Mouse (Mus musculus): ENCODE measurements around the gene Cacnb1.

Cacnb1 gene

DNA sequence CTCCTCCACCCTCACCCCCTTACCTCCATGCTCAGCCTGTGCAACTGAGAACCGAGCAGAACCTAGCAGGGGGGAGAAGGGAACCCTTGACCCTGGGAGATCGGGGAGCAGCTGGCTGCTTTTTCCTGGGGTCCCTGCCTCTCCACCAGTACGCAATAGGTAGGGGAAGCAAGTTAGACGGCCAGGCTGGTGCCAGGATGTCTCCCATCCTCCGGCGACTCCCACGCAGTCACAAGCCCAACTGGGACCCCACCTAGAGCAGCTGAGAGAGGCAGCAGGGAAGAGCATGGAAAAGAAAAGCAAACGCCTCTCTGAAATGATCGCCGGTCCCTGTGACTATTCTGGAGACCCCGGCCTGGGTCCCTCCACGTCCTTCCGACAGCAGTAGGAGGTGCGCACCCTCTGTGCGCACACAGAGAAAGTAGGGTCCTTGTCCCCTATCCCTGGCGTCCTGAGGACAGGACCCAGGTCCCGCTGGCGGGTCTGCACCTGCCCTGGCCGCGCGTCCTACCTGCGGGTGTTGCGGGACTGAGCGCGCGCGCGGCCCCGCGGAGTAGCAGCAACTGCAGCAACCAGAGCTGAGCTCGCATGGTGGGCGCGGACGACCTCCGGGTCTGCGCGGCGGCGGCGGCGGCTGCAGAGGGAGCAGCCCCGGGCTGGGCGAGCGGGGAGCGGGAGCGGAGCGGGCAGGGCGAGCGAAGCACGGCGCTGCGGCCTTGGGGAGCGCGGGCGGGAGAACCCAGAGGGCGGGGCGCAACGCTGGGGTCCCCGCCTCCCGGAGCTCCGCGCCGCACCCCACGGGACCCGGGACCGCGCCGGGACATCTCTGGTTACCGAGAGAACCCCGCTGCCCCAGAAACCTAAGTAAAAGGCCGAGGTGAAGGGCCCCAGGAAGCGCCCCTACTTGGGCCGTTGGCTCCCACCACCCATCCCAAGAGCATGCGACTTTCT is 36.8 kb downstream of the Cacnb1 start, which contains the start of gene Plxdc1:
Gene Plxdc1, minus strand, starts transcription at position 718 of the 951 bp plus-strand sequence.
- DNase-seq, result no peak

DNA sequence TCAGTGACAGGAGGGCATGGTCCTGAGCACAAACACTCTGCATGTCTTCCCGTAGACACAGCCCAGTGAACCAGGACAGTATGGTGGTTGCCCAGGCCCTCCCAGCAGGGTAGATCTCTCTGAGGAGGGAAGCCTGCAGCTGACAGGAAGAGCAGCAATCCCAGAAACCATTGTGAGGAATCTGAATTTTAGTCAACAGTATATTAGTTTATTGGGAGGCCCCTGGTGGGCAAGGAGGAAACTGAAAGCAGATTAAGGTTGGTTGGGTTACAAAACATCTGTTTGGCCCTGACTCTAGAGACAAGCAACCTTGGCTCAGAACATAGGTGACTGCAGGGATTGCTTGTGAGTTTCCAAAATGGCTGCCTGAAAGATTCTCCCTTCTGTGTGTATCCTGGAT is 38.9 kb downstream of the Cacnb1 start:
- DNase-seq, result no peak

DNA sequence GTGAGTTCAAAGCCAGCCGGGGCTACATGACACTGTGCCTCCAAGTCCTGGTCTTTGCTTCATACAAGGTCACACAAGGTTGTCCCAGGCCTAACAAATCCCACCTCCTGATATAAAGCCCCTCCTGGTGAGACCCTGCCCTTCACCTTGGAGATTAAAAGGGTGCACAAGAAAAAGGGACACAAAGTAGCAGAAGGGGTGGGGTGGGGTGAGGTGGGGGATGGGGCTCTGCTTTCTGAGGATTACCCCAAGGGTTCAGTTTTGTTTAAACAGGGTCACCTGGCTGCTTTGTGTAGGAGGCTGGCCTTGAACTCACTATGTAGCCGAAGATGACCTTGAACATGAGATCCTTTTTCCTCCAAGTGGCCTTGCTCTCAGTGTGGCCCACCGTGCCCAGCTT is 39.3 kb downstream of the Cacnb1 start:
- no peak for DNase-seq

DNA sequence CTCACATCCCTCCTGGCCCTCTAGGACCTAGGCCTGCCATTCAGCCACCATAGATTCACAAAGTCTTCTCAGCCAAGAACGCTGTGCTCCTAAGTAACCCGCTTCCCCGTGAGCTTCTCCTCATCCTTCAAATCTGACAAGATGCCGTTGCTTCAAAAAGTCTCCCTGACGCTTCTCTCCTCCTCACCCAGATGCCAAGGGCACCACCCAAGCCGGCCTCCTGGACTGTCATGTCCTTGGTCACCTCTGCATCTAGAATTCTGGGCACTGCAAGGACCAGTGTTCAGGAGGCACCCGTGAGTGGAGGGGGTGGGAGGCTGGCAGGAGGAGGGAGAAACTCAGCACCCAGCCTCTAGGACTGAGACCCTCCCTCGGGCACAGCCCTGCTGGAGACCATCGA is 40.1 kb downstream of the Cacnb1 start:
- DNase-seq, result no peak

DNA sequence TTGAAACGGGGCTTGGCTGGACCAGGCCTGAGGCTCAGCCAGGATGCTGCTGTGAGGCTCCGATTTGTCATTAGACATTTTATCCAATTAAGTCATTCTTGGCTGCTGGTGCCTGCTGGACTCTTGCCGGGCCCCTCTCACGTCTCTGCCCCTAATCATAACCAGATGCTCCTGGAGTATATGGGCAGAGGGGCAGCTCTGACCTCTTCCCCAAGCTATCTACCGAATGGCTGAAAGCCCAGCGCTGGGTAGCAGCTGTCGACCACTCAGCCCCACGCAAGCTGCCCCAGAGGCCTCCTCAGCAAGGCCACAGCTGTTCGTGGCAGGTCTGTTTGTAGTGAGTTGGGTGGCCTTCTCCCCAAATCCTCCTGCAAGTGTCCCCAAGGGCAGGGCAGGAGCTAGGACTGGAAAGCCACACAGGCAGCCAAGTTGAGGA is 42.3 kb downstream of the Cacnb1 start:
- no peak for DNase-seq

DNA sequence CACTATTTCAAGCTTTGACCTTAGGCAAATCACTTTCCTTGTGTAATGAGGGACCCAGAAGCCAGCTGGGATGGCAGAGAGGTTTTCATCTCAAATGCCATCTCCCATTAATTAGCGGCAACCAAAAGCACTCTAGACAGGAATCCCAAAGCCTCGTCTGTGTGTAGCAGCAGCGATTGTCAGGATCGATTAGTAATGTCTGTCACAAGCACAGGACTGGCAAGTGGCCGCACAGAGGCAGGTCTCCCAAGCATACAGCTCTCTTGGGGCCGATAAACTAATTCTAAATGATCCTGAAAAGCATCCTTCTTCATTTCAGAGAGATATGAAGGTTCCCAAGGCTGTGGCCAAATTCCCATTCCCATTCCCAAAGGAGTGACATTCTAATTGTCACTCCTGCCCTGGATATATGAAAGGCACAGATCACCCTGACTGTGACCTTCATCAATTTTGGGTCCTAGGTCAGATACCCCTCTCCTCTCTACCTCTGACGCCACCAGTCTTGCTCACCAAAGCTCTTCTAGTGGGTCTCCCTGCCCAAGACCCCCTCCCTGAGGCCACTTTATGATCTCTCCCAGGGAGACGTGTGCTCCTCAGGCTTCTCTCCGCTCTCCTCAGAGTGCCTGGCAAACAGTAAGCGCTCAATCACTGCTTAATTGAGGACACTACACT is 42.9 kb downstream of the Cacnb1 start:
- no peak for DNase-seq

DNA sequence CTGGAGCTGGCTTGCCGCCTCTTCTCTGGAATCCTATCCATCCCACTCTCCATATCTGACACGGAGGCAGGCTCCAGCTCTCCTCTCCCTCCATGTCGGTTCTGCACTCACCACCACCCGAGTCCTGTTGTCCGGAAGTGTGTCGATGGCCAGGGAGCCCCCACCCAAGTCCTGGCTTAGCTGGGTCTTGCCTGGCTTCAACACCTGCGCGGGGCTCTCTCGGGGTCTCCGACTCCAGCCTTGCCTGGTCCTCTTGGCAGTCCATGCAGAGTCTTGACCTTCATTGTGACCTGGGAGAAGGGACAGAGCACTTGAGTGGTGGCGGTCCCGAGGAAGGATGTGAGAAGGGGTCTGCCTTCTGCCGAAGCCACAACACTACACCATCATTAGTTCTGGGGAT is 44.4 kb downstream of the Cacnb1 start:
- no peak for DNase-seq

DNA sequence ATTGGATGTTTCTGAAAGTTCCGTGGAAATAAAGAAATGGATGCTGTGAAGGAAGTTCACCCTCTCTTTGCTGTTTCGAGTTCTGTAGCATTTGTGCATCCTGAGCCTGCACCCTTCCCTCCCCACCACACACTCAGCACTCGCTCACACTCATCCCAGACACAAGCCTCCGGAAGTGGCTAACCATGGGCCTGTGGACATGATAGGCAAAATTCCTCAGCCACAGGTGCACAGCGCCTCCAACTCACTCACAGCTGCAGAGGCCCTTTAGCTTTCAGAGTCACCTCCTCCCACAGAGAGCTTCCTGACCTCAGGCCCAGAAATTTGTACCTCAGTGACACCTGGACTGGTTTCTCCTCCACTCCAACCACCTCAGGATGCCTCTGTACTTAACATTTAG is 45.0 kb downstream of the Cacnb1 start:
- DNase-seq, result no peak

DNA sequence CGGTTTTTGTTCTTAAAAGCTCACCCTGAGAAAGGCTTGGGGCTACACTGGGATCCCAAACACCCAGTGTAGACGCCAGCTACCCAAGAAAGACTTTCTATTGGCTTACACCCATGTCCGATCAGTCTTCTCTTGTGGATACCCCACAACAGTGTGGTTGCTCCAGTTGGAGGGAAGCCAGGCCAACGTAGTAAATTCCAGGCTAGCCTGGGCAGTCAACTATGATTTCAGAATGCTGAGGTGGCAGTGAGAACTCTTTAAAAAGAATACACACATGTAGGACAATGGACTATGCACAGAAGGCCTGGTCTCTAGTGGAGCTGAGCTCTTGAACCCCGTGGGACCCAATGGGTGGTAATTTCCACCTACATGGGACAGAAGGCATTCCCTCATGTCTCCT is 48.1 kb downstream of the Cacnb1 start:
- DNase-seq, result peak; percentile 28 to 45

DNA sequence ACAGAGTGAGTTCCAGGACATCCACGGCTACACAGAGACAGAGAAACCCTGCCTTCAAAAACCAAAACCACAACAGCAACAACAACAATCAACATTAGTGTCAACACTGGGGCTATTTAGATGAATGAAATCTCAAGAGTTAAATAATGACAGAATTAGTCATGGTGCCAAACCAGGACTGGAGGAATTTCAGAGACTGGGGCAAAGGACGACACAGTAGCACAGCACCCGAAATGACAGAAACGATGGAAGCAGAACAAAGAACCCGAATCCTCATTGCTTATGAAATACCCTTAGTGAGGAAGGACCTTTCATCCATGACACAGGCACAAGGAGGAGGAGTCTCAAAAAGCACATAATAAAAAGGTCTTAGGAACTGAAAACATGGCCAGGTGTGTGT is 48.7 kb downstream of the Cacnb1 start:
- peak in 1 of 2 experiments; percentile 57 for DNase-seq

DNA sequence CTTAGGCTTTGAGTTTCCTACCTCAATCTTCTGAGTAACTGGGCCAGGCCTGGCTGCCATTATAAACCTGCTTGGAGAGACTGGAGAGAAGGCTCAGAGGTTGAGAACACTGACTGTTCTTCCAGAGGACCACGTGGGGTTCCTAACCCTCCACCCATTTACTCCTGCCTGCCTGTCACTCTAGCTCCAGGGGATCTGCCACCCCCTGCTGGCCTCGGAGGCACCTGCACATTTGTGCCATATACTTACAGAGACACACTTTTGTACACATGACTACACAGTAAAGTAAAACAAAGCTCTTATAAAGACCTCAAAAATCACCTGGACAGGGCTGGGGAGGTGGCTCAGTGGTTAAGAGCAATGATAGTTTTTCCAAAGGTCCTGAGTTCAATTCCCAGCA is 50.4 kb downstream of the Cacnb1 start:
- no peak for DNase-seq

DNA sequence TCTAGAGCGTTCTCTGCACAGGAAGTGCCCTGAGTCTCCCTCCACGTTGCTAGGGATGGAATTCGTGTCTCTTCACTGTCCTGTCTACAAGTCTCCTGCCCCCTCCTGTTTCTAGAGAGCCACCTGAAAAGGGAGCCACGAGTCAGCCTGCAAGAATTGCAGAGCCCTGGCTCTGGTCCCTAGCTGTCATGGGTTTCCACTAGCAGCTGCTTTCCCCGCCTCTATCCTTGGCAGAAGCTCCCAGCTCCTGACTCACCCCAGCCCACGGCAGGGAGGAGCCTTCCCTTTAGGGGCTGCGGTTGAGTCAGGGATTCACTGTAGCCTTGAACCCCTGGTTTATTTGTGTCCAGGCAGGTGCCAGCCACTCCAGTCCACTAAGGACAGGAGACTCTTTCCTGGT is 51.6 kb downstream of the Cacnb1 start:
- no peak for DNase-seq

DNA sequence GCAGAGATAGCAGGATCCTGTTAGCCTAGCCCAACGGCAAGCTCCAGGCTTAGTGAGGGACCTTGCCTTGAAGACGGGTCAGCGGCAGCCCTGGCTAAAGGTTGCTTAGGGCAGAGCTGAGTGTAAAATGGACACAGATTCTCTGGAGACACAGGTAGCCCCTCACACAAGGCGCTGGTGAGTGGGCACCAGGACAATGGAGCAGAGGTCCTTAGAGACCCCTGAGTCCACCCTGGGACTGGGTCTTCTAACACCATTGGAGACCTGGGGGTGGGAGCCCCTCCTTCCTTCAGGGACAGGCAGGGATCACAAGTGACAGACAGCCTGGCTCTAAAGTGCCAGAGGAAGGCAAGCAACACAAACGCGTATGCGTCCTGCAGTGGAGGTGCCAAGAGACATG is 52.1 kb downstream of the Cacnb1 start:
- no peak for DNase-seq

DNA sequence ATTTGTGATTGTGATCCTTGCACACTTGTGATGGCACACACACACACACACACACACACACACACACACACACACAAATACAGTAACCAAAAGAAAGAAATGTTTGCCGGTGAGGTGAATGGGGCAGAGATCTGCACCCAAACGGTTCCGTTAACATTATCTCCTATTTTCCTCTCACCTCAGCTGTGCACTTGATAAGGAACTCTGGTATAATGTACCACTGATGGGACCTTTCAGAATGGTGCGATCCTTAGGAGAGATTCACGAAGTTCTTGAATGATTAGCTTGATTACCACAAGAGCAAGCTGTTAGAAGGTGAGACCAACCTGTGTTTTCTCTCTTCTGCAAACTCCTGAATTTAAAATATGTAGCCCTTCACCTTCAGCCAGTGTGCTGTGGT is 54.4 kb downstream of the Cacnb1 start:
- DNase-seq, result no peak

DNA sequence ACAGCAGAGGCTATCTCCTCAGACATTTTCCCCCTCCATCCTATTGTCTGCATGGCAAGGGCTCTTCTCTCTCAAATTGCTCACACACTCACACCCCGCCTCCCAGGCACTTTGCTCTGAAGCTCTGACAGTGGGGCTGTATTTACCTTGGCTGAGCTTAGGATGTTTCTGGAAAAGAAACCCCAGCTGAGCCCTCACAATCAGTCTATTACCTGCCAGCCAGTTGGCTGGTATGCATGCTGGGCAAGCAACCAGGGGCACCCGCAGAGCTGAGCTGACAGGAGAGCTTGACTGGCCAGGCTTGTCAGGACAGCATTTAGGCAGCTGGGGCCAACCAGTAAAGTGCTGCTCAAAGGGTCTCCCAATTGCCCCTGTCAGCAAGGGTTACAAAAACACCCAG is 55.7 kb downstream of the Cacnb1 start:
- peak in 1 of 2 experiments; percentile 40 for DNase-seq

DNA sequence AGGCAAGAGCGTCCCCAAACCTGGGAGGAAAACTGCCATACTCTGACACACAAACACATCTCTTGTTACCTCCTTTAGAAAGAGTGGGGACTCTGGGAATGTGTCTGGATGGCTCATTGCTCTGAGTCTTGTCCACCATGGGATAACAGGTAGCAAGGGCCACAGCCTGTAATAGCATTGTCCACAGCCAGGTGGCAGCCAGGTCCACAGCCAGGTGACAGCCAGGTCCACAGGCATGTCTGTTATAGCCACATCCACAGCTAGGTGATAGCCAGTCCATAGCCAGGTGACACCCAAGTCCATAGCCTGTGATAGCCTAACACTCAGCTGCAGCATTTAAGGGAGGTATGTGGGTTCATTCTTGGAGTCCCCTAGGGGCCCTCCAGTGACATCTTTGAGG is 61.9 kb downstream of the Cacnb1 start:
- DNase-seq, result peak; percentile 22 to 51

DNA sequence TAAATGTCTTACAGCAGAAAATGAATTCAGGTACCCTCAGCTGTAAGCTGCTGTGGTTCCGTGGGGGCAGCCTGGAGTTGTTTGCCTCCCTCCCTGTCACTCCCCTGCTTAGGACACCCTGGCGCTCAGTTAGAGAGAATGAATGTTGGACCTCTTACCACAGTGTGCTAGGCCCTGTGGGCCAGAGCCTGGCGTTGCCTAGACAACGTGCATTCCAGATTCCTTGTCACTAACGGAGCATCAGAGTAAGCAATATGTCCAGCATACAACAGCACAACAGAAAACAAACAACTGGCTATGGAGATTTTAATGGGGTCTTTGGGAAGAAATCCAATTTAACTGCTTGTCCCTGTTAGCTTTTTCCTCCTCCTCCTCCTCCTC is 63.5 kb downstream of the Cacnb1 start:
- DNase-seq, result no peak

DNA sequence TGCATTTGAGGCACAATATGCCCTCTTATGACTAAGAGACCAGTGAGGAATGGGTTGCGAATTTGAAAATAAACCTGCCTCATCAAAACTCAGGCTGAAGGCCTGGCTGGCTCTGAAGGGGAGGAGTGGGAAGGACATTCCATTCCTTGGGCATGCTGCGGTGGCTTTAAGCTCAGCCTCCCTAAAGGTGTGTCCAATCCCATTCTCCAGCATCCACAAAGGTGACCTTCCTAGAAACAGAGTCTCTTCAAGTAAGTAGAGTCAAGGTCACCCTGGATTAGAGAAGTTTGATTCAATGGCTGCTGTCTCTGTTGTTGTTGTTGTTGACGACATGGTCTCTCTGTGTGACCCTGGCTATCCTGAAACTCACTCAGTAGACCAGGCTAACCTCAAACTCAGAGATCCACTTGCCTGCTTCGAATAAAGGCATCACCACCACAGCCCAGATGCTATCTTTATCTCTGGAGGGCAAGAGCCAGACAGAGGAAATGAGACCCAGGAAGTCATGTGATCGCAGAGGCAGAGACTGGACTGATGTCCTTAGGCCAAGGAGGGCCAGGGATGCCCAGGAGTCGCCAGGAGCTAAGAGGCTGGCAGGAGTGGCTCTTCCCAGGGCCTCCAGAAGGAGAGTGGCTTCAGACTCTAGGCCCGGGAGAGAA is 64.1 kb downstream of the Cacnb1 start:
- no peak for DNase-seq

DNA sequence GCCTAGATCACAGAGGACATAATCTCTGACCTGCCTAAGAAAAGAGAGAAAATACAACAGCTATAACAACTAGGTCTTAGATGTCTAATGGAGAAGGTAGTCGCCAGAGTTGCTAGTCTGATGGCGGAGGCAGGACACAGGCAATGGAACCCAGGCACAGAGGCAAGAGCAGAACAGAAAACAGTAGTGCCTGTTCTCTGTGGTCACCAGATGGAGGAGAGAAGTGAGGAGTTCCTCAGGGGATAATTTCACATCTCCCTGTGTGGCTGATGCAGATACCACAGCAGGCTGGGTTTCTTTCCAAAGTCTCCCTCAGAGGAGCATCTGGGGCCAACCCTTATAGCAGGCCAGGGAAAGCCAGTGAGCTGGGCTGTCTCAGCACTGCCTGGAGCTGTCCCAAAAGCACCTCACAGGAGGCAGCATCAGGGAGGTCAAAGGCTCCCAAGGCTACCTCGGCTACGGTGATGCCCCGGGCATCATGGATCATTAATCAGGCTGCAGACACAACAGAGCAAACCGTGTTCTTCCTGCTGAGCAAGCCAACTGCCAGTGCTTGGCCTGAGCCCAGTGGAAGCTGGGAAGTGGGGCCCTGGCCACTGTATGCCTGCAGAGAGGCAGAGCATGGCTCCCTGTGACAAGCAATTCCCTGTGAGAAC is 65.8 kb downstream of the Cacnb1 start:
- peak; percentile 89 for DNase-seq

DNA sequence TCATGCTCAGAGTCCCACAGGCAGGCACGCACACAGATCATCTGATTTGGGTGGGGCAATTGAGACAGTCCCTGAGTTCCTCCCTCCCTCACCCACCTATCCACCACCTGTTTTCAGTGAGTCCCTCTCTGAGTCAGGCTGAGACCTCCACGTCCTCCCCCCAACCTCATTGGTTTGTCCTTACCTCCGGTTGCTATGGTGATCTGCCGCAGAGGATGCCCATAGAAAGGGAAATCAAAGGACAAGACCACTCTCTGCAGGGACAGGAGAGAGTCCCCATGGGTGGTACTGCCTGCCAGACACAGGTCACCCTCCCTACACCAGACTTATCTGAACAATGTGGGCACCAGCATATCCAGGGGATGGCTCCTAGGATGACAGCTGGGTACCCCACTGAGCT is 66.9 kb downstream of the Cacnb1 start:
- DNase-seq, result no peak

DNA sequence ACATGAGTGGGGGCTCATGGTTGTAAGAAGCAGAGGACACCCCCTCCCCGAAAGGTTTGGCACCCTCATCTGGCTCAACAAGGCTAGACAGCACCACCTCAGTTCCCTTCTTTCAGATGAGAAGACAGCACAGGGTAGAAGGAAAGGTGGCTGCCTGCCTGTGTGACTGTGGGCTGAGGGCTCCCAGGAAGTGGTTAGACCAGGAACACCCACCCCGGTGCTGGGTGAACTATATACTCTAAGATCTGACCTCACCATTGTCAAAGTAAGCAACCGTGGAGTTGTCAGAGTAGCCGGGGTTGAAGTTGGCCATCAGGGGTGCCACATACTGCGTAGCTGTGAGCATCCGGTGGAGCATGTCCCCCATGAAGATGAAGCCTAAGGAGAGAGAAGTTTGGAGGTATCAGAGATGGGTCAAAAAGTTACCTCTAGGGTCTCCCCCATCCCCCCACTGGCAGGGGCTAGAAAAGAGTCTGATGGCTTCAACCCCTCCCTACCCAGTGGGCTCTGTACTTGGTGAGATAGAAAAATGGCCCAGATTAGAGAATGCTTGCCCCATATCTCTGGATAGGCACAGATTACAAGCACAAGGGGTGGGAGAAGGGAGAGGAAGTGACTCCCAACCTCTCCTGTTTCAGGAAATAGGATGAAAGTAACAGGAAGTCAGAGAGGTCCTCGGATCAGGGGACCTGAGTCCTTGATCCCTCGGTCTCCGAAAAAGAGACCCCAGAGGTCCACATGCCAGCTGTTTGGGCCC is 67.5 kb downstream of the Cacnb1 start:
- DNase-seq, result no peak

DNA sequence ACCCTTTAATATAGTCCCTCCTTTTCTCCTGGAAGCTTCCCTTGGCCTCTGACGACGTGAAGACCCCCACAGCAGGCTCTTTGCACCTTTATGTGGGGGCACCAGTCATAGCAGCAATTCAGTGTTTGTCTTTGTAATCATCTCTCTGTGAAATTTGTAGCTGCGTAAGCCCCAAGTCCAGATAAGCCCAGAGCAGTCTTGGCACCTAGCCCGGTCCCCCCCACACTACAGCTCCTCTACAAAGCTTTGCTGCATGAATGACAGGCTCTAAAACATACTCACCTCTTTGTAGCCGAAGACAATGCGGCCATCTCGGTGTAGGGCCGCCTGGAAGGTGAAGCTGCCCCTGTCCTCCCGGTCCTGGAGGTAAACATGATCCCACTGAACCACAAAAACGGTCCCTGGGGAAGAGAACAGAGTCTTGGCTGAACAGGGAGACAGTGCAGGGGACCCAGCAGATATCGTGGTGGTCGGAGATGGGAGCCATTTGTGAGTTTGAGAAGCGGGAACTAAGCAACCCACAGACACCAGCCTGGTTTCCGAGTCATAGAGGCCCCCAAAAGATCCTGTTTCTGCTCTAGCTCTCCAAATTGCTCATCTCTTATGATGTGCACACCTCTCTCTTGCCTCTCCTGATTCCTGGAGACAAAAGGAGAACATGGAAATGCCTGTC is 68.2 kb downstream of the Cacnb1 start:
- DNase-seq, result no peak
